Mouse (Mus musculus): ENCODE results near the gene Gm45837.

The Gm45837 gene

DNA sequence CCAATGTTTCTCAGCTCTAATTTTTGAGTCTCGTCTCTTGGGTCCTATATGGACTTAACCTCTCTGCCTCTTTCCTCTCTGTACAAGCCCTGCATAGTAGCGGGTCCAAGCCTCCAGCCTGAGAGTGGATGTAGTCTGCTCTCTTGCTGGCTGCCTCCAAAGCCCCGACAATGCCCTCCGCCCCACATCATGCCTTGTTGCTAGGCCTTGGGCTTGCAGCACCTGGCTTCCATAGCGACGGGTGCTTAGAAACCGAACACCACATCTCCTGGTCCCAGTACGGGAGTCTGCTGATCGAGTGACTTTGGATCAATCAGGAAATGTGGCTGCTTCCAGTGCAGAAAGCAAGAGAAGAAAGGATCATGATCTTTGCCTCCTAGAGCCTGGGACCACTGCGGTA is 32.4 kb downstream of the Gm45837 start:
- DNase-seq (ENCODE audit: low spot score in 2 of 2): no peak

- no peak for DNase-seq (ENCODE audit: low spot score in 2 of 2)
Measured at GRCm38 (mm10) chr7:101444211-101444610, 33.5 kb downstream of the Gm45837 start.

DNA sequence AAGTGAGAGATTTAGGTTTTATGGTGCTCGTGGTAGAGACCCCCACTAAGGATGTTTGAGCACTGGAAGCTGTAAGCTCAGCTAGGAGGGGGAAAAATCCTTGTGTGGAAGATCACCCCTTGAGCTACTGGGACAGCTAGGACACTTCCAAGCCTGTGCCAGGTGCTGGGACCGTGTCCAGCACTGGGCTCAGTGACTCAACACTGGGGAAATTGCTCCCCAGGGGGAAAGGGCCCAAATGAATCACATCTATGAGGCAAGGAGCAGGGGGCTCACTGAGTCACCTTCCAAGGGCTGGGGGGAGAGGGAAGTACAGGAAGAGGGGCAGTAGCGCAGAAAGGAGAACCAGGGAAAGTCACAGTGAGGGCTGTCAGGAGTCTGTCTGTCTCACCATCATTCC is 39.2 kb downstream of the Gm45837 start:
- no peak for DNase-seq (ENCODE audit: low spot score in 2 of 2)

- peak; percentile 87 to 89 for DNase-seq (ENCODE audit: low spot score in 2 of 2)
Measured at GRCm38 (mm10) chr7:101450422-101451401, 40.0 kb downstream of the Gm45837 start.

GRCm38 (mm10) chr7:101452669-101453068 is 42.0 kb downstream of the Gm45837 start:
- DNase-seq (ENCODE audit: low spot score in 2 of 2): peak in 1 of 2 experiments; percentile 20

- peak; percentile 65 to 79 for DNase-seq (ENCODE audit: low spot score in 2 of 2)
Measured at GRCm38 (mm10) chr7:101453296-101453695, 42.6 kb downstream of the Gm45837 start.

GRCm38 (mm10) chr7:101453725-101454124 is 43.0 kb downstream of the Gm45837 start:
- peak; percentile 71 to 87 for DNase-seq (ENCODE audit: low spot score in 2 of 2)

DNA sequence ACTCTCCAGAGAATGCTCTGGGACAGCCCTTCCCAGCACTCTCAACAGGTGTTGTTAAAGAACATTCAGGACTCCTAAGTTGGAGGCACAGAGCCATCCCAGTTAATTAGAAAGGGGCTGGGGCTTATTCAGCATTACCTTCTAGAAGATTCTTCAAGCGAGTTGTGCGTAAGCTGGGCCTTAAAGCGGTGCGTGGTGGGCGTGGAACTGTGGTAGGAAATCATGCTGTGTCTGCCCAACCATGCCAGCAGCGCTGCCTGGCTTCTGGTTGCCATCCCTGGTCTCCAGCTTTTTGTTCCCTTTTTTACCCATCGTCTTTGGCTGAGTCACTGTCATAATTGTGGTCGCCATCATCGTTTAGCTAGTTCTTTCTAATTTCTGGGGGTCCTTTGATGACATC is 43.8 kb downstream of the Gm45837 start:
- DNase-seq (ENCODE audit: low spot score in 2 of 2): peak in 1 of 2 experiments; percentile 60

- no peak for DNase-seq (ENCODE audit: low spot score in 2 of 2)
Measured at GRCm38 (mm10) chr7:101455141-101455540, 44.5 kb downstream of the Gm45837 start.

- DNase-seq (ENCODE audit: low spot score in 2 of 2): no peak
Measured at GRCm38 (mm10) chr7:101456318-101456717, 45.6 kb downstream of the Gm45837 start.

GRCm38 (mm10) chr7:101456789-101457188 is 46.1 kb downstream of the Gm45837 start:
- DNase-seq (ENCODE audit: low spot score in 2 of 2): no peak

GRCm38 (mm10) chr7:101457283-101457682 is 46.6 kb downstream of the Gm45837 start:
- DNase-seq (ENCODE audit: low spot score in 2 of 2): no peak

DNA sequence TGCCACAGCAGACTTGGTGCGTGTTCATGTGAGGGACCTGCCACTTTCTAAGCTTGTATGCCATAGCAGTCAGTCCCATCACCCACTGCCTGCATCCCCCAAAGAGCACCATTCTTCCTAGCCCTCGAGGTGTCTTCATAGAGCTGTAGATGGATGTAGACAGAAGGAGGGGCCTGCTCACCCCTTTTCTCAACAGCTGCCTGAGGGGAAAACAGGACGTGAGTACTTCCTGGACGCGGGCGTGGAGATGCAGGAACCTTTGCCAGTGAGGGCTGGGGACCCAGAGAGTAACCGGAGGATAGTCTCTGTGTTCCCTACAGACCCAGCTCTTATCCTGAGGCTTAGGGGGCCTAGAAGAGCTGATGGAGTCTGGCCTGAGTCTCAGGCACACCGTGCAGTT is 47.1 kb downstream of the Gm45837 start:
- DNase-seq (ENCODE audit: low spot score in 2 of 2): no peak

GRCm38 (mm10) chr7:101458278-101458781 is 47.6 kb downstream of the Gm45837 start:
- DNase-seq (ENCODE audit: low spot score in 2 of 2): no peak

- DNase-seq (ENCODE audit: low spot score in 2 of 2): no peak
Measured at GRCm38 (mm10) chr7:101459305-101459813, 48.7 kb downstream of the Gm45837 start.

GRCm38 (mm10) chr7:101459923-101460607 is 49.4 kb downstream of the Gm45837 start:
- no peak for DNase-seq (ENCODE audit: low spot score in 2 of 2)

DNA sequence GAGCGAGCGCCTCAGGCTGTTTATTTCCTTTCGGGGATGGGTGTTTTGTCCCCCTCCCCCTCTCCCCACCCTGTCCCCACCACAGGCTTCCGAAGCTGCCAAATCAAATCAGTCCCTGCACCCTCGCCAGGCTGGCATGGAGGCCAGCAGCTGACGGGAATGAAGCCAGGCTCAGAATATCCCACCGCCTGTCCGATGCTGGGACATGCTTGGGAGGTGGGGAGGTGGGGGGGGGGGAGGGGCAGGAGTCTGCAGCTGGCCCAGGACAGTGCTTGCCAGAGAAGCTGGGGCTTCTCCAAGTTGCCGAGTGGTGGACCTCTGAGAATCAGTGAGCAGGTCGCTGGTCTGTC is 49.9 kb downstream of the Gm45837 start:
- no peak for DNase-seq (ENCODE audit: low spot score in 2 of 2)

DNA sequence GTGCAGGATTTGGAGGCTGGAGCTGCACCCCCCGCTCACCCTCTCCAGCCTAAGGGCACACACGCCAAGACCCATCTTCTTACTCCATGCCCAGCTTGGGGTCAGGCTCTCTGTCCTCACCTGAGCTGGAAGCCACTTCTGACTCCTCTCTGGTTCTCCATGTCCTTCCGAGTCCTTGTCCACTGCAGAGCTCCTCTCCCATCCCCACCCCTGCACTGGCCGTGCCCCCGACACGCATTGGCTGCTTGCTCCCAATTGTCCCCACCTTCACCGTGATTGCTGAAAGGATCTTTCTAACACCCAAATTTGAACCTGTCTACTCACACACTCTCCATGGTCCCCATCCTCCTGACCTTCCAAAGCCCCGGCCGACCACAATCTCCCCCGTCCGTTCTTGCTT is 50.9 kb downstream of the Gm45837 start:
- no peak for DNase-seq (ENCODE audit: low spot score in 2 of 2)

GRCm38 (mm10) chr7:101462327-101463068 is 51.8 kb downstream of the Gm45837 start:
- peak in 1 of 2 experiments; percentile 40 for DNase-seq (ENCODE audit: low spot score in 2 of 2)

GRCm38 (mm10) chr7:101463665-101464271 is 53.1 kb downstream of the Gm45837 start:
- DNase-seq (ENCODE audit: low spot score in 2 of 2): no peak

- DNase-seq (ENCODE audit: low spot score in 2 of 2): no peak
Measured at GRCm38 (mm10) chr7:101464927-101465326, 54.2 kb downstream of the Gm45837 start.

Measured in natural killer cell, adult 2 months (primary cell).